Mouse (Mus musculus) gastrocnemius, postnatal 14 days (tissue): ENCODE measurements at regions not wholly inside any gene's neighbourhood (a gene's known extent, or its start where the extent isn't known, plus 50 kb on each side); places are given as distances from the start of the nearest gene placed in this dataset.
A peak's percentile ranks its signal among the peaks of the same experiment; 100 is the strongest.

Experiments
- DNase-seq: peaks from one replicate; pipeline ENCODE4 v3.0.0; 2021; ENCODE audit warnings: mixed read lengths
- intact Hi-C: fragments of 180-260 bp; cut with DNase I; formaldehyde crosslinking; loops from one replicate; pipeline ENCODE4 v1.15.1; 2025; ENCODE audit warnings: low total_unique reads

- intact Hi-C loops, result no loop called here
- no peak for DNase-seq
These were observed 84.2 kb upstream of the Tnfaip3 start for GRCm38 (mm10) chr10:19099369-19100285.

- intact Hi-C loops, result no loop called here
- peak; percentile 30 for DNase-seq
These were observed 78.8 kb upstream of the Tnfaip3 start for GRCm38 (mm10) chr10:19094297-19094696.

- DNase-seq, result no peak
- intact Hi-C loops, result no loop called here
These were observed 78.2 kb upstream of the Tnfaip3 start for GRCm38 (mm10) chr10:19093689-19094088.

GRCm38 (mm10) chr10:19091949-19092348 lies 76.5 kb upstream of the Tnfaip3 start:
- intact Hi-C loops, result no loop called here

GRCm38 (mm10) chr10:19091110-19091509 lies 75.7 kb upstream of the Tnfaip3 start:
- DNase-seq, result no peak
- intact Hi-C loops, result no loop called here

More at GRCm38 (mm10) chr10:19091949-19092348, 76.5 kb upstream of the Tnfaip3 start:
- DNase-seq, result no peak

- DNase-seq, result no peak
- intact Hi-C loops, result no loop called here
These were observed 71.5 kb upstream of the Tnfaip3 start for GRCm38 (mm10) chr10:19086995-19087394.

GRCm38 (mm10) chr10:19082136-19082535 lies 66.7 kb upstream of the Tnfaip3 start:
- no peak for DNase-seq
- intact Hi-C loops, result no loop called here

GRCm38 (mm10) chr10:19078047-19078446 lies 62.6 kb upstream of the Tnfaip3 start:
- no peak for DNase-seq
- intact Hi-C loops, result no loop called here

- no peak for DNase-seq
- intact Hi-C loops, result no loop called here
These were observed 52.9 kb upstream of the Tnfaip3 start for GRCm38 (mm10) chr10:19068377-19068776.

- no peak for DNase-seq
- intact Hi-C loops, result no loop called here
These were observed 52.2 kb upstream of the Tnfaip3 start for GRCm38 (mm10) chr10:19067623-19068022.

GRCm38 (mm10) chr10:19066821-19067350 lies 51.4 kb upstream of the Tnfaip3 start:
- DNase-seq, result no peak
- intact Hi-C loops, result no loop called here
